Mouse (Mus musculus) stomach, postnatal 0 days (tissue): ENCODE results near the gene Jpt2. TPM values are rescaled to one million over a fixed set of nuclear protein-coding genes. Genes with fewer than 3 reads are reported as not detected.

Source experiments
- ATAC-seq: fragments of 200-750 bp; cut with Nextera tagmentation; 2 replicates; pipeline ENCODE4 v1.8.0; 2017; ENCODE audit not compliant: low FRiP score, low TSS enrichment
- DNase-seq: peaks from one replicate; pipeline ENCODE4 v3.0.0-alpha.2; 2016; ENCODE audit warnings: low spot score
- H3K27ac ChIP-seq: fragments of 300-500 bp; sonication (generic); replicated peaks from 2 replicates; pipeline ENCODE4 v1.5.1; 2014; ENCODE audit warnings: mild to moderate bottlenecking, control low read depth
- H3K27me3 ChIP-seq: fragments of 300-500 bp; sonication (generic); 2 replicates; pipeline ENCODE4 v1.6.1; 2014; ENCODE audit warnings: low read length; ENCODE audit not compliant: control insufficient read depth, insufficient read depth
- H3K36me3 ChIP-seq: fragments of 300-500 bp; sonication (generic); 2 replicates; pipeline ENCODE4 v1.6.1; 2014; ENCODE audit warnings: low read length, mixed read lengths; ENCODE audit not compliant: control insufficient read depth, insufficient read depth
- H3K4me1 ChIP-seq: fragments of 300-500 bp; sonication (generic); replicated peaks from 2 replicates; pipeline ENCODE4 v1.6.1; 2014; ENCODE audit warnings: antibody characterized with exemption; ENCODE audit not compliant: control insufficient read depth, insufficient read depth
- H3K4me2 ChIP-seq: fragments of 300-500 bp; sonication (generic); replicated peaks from 2 replicates; pipeline ENCODE4 v1.6.1; 2014; ENCODE audit warnings: low read depth, mild to moderate bottlenecking, control low read depth, moderate library complexity
- H3K4me3 ChIP-seq: fragments of 300-500 bp; sonication (generic); 2 replicates; pipeline ENCODE4 v1.5.1; 2014; ENCODE audit warnings: low read depth, low read length, control low read depth
- H3K9ac ChIP-seq: fragments of 300-500 bp; sonication (generic); 2 replicates; pipeline ENCODE4 v1.6.1; 2014; ENCODE audit warnings: mild to moderate bottlenecking, low read length, control low read depth, mixed read lengths
- H3K9me3 ChIP-seq: fragments of 300-500 bp; sonication (generic); 2 replicates; pipeline ENCODE4 v1.6.1; 2016; ENCODE audit warnings: low read length; ENCODE audit not compliant: control insufficient read depth
- CTCF ChIP-seq: IDR thresholded peaks from 2 replicates; pipeline ENCODE4 v1.5.1; 2016; ENCODE audit warnings: antibody characterized with exemption, low read depth, mild to moderate bottlenecking, moderate library complexity
- EP300 ChIP-seq: optimal IDR thresholded peaks from 2 replicates; pipeline ENCODE3; 2016; ENCODE audit warnings: antibody characterized with exemption
- WGBS: fragments of 180-500 bp; shearing (Covaris S2); extraction: QIAGEN DNeasy Blood & Tissue Kit; methylation state at CpG from one replicate; pipeline ENCODE4 v1.1.7; 2014; 5-methylcytosine and 5-hydroxymethylcytosine counted together
- polyA plus RNA-seq: library from polyadenylated mRNA; unstranded; fragments of >200 nt; fragmentation: Nextera tagmentation; extraction: Ambion mirVana; gene quantifications from 2 replicates; pipeline ENCODE4 v1.2.1, GENCODE M21; 2015

Jpt2 gene
- 51.8 and 53.9 TPM in 2 replicates for polyA plus RNA-seq

DNA sequence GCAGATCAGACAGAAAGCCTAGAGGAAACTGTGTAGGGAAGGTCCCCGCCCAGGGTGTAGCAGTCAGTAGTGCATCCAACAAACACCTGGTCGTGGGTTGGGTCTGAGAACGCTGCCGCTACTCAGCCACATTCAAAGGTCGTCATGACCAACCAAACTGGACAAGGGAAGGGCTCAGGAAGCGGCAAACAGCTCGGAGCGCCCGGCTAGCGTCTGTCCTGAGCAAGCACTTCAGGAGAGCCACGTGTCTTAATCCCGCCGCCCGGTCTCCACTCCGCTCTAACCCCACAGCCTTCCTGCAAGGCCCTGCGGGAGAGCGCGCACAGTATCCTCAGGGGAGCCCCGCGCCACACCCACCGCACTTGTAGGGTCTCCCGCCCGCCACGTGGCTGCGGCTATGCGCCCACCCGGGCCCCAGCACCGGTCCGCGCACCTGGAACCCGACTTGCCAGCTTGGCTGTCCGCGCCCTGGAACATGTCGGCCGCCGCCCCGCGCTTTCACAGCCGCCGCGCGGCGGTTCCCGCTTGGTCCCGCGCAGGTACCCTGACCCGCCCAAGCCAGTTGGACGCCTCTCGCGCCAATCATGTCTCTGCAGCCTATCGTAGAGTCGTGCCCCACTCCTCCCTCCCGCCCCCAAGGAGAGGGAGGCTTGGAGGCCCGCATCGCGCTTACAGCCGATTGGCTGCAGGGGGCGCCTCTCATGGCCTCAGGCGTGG lies at the start of gene Jpt2:
Jpt2 (minus strand) TSS at position 555 of the 717 bp plus-strand sequence.
- Histone ChIP-seq H3K27me3 (no peaks in the 10 kb centered on the region), H3K4me3 (peak within 1 kb of the TSS; percentile 92), H3K9ac (peak within 1 kb of the TSS; percentile 82), H3K4me2 (peak within 1 kb of the TSS; percentile 80), H3K27ac (peak within 1 kb of the TSS; percentile 87), H3K9me3 (no peaks in the 10 kb centered on the region), H3K36me3 (peaks cover 19% of the 10 kb centered on the region), H3K4me1 (no peaks in the 10 kb centered on the region)
- ATAC-seq = peak; percentile 100
- TF ChIP-seq EP300 (no peak), CTCF (peak; percentile 76)
- WGBS = under 1% methylated on average over 43 of the region's 59 CpGs
- DNase-seq = peak; percentile 99

DNA sequence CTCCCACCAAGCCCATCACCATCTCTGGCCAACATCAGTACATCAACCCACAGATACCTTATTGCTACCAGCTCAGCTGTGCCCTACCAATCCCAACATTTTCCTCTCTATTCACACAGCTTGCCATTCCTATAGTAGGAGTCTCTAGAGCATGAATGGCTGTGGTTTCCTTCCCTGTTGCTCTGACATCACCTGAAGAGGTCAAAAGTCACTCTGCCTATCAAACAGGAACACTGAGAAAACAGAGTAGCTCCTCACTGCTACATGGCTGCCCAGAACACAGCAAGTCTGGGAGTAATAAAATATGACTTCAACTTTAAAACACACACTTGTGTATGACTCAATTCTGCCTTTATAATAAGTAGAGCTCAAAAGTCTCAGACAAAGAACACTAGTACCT lies 47.0 kb upstream of the Jpt2 start:
- ATAC-seq = peak; percentile 69
- Histone ChIP-seq H3K9ac (no peak overlapping the region), H3K4me1 (no peaks in the 10 kb centered on the region), H3K9me3 (no peaks in the 10 kb centered on the region), H3K4me3 (no peak overlapping the region), H3K27me3 (no peaks in the 10 kb centered on the region), H3K36me3 (peaks cover 14% of the 10 kb centered on the region), H3K27ac (no peak overlapping the region), H3K4me2 (no peak overlapping the region)
- TF ChIP-seq EP300 (no peak), CTCF (no peak)
- peak; percentile 15 for DNase-seq

DNA sequence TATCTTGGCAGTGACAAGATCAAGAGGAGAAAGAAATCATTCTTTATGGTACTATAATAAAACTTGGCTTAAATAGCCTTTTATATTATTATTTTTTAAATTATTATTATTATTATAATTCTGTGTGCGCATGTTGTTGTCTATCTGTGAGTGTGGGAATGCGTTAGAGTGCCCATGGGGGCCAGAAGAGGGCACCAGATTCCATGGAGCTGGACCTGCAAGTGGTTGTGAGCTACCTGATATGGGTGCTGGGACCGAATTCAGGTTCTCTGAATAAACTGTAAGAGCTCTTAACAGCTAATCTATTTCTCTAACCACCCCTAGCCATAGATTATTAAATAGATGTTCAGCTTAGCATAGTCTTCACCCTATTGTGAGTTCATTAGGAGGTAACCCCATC lies 44.6 kb upstream of the Jpt2 start:
- no peak overlapping the region for H3K9ac ChIP-seq
- DNase-seq (no peak), ATAC-seq (no peak)
- H3K36me3 ChIP-seq = peaks cover 13% of the 10 kb centered on the region
- no peak overlapping the region for H3K4me3 ChIP-seq
- no peak overlapping the region for H3K4me2 ChIP-seq
- no peaks in the 10 kb centered on the region for H3K27me3 ChIP-seq
- TF ChIP-seq EP300 (no peak), CTCF (peak; percentile 30)
- WGBS = 96% methylated on average over 3 of the region's 3 CpGs
- H3K27ac ChIP-seq = no peak overlapping the region
- H3K4me1 ChIP-seq = no peaks in the 10 kb centered on the region
- H3K9me3 ChIP-seq = no peaks in the 10 kb centered on the region

GRCm38 (mm10) chr17:24994721-24995120 lies 34.2 kb upstream of the Jpt2 start:
- Histone ChIP-seq H3K9me3 (no peaks in the 10 kb centered on the region), H3K4me2 (no peak overlapping the region), H3K9ac (no peak overlapping the region), H3K36me3 (peaks cover 50% of the 10 kb centered on the region), H3K4me1 (no peaks in the 10 kb centered on the region), H3K27ac (no peak overlapping the region), H3K27me3 (no peaks in the 10 kb centered on the region), H3K4me3 (no peak overlapping the region)
- ATAC-seq (no peak), DNase-seq (no peak)
- WGBS = 95% methylated on average over 6 of the region's 6 CpGs
- no peak for TF ChIP-seq EP300
- TF ChIP-seq CTCF = no peak

GRCm38 (mm10) chr17:24987221-24987620 lies 26.7 kb upstream of the Jpt2 start:
- WGBS = 97% methylated on average over 6 of the region's 6 CpGs
- H3K36me3 ChIP-seq = peaks cover 47% of the 10 kb centered on the region
- TF ChIP-seq CTCF (no peak), EP300 (no peak)
- no peaks in the 10 kb centered on the region for H3K27me3 ChIP-seq
- H3K27ac ChIP-seq = no peak overlapping the region
- no peak overlapping the region for H3K4me2 ChIP-seq
- no peaks in the 10 kb centered on the region for H3K9me3 ChIP-seq
- H3K9ac ChIP-seq = no peak overlapping the region
- DNase-seq (no peak), ATAC-seq (no peak)
- no peak overlapping the region for H3K4me3 ChIP-seq
- H3K4me1 ChIP-seq = no peaks in the 10 kb centered on the region
